Mouse (Mus musculus): ENCODE measurements at regions not wholly inside any gene's neighbourhood (a gene's known extent, or its start where the extent isn't known, plus 50 kb on each side); places are given as distances from the start of the nearest gene placed in this dataset.
A peak's percentile ranks its signal among the peaks of the same experiment; 100 is the strongest.

GRCm38 (mm10) chr2:142560896-142561500, 340.3 kb downstream of the Kif16b start:
- DNase-seq, result peak; percentile 17

DNA sequence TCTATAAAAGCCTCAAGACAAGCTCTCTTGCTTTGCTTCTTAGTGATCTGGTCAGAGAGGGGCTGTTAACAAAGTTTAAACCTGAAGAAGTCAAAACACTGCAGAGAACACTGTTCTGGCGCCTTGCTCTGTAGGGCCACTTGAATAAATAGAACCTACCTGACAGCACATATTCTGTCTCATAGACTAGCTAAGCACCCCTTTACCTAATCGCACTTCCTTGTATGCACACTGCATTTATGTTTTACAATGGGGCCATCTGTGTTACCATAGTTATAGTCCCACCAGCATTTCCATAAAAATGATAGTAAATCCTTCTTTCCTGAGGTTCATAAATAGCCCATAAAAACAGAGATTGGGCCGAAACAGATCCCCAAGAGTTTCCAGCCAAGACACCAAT, 340.9 kb downstream of the Kif16b start:
- no peak for DNase-seq

DNA sequence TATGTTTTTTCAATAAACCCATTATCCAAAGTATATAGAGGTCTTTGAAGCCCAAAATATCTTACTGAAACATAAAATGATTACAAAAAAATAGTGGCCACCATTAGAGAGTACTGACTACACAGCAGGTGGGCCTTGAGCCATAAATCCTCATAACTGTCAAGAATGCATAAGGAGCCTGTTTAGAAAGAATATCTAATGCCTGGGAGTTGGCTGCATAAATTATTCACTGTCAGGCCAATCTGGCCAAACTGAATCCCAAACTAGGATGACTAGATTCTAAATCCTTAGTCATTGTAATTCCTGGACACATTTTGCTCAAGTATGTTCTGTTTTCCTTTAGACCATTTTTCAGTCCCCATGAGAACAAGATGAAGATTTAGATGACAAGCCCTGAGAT, 341.4 kb downstream of the Kif16b start:
- DNase-seq, result no peak

DNA sequence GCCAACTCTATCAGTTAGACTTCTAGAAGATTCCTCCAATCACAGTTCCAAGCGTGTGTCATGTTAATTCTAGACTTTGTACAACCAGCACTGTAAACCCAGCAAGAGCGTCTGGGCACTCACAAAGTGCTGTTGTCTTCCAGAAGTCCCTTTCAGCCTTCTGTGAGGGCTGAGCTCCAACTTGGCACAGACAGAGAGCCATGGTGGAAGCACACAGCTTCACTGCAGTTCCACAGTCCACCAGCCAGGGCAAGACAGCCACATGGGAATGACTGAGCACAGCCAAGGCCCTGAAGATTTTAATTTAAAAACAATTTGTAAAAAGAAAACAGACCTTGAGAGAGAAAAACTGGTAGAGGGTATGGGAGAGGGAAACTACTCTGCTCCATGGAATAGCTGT, 346.5 kb downstream of the Kif16b start:
- DNase-seq, result peak; percentile 40

GRCm38 (mm10) chr2:142551690-142552089, 349.6 kb downstream of the Kif16b start:
- DNase-seq, result no peak

DNA sequence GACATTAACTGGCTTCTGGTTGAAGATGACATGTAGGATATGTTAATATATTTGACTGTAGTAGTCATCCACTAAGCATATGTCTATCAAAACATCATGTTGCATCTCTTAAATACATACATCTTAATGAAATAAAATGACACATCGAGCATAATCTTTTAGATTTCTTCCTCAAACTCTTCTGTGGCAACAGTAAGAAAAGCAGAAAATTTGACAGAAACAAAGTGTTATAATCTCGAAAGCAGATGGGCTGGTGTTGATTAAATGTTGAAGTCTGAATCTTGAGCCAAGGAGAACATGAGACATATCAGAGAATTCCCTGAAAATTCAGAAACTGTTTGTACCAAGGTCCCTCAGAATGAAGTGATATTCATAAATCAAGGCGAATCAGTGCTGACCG, 352.6 kb downstream of the Kif16b start:
- no peak for DNase-seq

DNA sequence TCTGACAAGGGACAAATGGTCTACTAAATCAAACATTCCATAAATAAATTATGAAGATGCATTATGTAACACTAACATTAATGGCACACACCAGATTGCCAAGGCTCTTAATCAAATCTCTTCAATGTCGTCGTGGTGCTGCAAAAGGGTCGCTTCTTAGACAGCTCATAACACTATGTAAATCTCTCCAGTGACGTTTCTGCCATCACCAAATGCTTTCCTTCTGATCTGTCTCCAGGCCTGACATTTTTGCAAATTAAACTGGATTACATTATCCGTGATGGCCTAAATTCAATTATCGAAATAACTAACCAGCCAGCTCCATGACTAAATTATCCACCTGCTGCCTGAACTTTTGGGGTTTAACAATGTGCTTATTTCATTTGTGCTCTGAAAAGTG, 356.4 kb downstream of the Kif16b start:
- no peak for DNase-seq

DNA sequence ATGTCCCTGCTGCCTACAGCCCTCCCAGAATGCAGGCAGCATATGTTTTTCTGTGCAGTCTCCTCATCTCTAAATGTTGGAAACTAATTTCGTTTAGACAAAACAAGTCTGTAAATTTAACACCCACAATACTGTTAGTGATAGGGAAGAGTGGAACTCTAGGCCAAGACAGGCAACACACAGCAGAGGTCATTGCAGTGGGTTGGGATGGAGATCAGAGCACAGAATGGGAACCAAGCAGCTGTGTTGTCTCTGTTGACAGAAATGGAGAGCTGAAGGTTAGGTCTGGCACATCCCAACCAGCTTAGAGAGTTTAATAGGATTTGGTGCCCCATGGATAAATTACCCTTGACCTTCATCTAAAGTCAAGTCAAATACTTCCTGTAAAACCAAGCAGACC, 361.4 kb downstream of the Kif16b start:
- DNase-seq, result no peak

- no peak for DNase-seq
Measured at GRCm38 (mm10) chr2:142533555-142533954, 367.8 kb downstream of the Kif16b start.

DNA sequence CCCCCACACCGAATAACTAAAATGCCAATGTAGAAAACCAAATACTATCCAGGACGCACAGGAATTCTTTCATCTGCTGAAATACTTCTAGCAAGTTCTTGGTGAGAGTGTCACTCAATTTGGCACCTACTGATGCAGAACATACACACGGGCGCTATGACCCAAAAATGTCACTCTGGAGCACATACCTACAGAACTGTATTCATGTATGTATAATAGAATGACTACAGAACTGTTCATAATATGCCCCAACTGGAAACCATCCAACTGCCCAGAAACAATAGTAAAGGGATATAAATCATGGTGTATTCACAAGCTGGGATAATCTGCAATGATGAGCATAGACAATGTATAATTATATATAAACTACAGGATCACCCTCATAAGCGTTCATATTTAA, 378.9 kb downstream of the Kif16b start:
- no peak for DNase-seq

DNA sequence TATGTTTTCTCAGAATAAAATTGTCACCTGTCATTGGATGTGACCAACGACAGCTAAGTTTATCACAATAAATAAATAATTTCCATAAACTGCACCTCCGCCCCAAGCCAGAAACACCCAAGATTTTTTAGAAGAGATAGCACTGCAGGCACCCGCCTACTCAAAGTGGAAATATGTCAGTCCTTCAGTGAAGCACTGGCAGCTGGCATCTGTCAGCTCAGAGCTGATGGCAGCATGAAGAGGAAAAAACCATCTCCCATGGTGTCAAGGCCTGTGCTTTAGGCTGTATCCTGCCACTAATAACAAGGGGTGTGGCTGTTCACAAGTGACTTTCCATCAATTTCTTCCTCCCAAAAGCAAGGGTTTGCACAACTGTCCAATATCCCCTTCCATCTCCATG, 383.6 kb downstream of the Kif16b start:
- DNase-seq, result peak; percentile 20

- DNase-seq, result no peak
Measured at GRCm38 (mm10) chr2:142505216-142505615, 396.1 kb downstream of the Kif16b start.
